Mouse (Mus musculus): Measurements from ENCODE around the gene Ankrd13d. TPM values are rescaled to one million over a fixed set of nuclear protein-coding genes. Genes with fewer than 3 reads are reported as not detected.

Gene Ankrd13d
- polyA plus RNA-seq, 1 experiment = 16.1 TPM

DNA sequence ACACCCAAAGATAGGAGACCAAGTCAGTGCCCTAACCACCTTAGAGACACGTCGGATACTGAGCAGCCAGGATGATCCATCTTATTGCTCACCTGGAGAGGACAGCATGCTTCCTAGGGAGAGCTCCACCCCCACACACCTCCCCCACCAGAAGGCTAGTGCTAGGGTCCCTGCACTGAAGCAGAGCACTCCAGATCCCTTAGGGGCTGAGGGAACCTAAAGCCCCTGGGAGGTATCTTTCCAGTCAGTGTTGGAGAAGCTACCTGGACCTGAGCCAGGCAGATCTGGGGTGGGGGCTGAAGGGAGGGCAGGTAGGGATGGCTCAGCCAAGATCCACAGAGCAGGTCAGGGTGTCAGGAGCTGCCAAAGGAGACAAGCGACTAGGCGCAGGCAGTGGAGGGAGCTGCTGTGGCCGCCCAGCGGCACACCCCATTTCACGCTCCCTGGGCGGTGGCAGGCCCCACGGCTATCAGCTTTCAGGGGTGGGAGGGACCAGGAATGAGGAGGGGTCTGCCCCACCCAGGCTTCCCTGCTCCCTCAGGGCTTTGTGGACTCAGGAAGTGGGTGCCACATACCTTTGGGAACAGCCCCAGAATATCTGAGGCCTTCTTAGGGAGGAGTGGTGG lies 53.4 kb downstream of the Ankrd13d start:
- Histone ChIP-seq H3K4me1 (ENCODE audit: control insufficient read depth, insufficient read depth, insufficient read length) (peaks cover 50% of the 10 kb centered on the region), H3K27ac (ENCODE audit: insufficient read depth, low read length) (peak overlapping the region; percentile 86), H3K27me3 (ENCODE audit: control insufficient read depth, insufficient read depth, low read length) (no peaks in the 10 kb centered on the region), H3K4me3 (ENCODE audit: extremely low read depth, insufficient read depth, insufficient read length) (no peak overlapping the region), H3K36me3 (ENCODE audit: control insufficient read depth, insufficient read depth, low read length) (no peaks in the 10 kb centered on the region)
- DNase-seq (ENCODE audit: low read depth in 1 of 2, low spot score in 2 of 2) = no peak
- 60% methylated on average over 9 of the region's 9 CpGs for WGBS
- no peak for TF ChIP-seq POLR2A (IDR thresholded peaks at IDR 0.05; ENCODE audit: low read depth, low read length)
- no peak for TF ChIP-seq CTCF (IDR thresholded peaks at IDR 0.05; ENCODE audit: extremely low read depth, insufficient read depth, insufficient read length, insufficient replicate concordance)

DNA sequence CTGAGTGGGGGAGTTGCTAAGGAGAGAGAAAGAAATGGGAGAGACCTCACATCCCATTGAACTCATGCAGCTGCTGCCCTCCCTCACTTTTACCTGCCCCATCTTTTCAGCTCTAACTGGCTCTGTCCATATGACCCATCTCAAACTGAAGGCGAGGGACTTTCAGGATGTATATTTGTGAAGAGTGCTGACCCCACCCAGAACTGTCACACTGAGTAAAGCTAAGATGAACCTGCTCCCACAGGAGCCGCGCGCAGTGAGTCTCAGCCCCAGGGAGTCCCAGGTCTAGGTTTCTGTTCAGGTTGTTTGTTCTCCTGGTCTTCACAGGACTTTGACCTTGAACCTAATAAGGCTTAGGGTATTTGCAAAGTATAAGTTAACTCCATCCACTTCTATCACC lies 54.0 kb downstream of the Ankrd13d start:
- no peak for TF ChIP-seq POLR2A (IDR thresholded peaks at IDR 0.05; ENCODE audit: low read depth, low read length)
- no peak for TF ChIP-seq CTCF (IDR thresholded peaks at IDR 0.05; ENCODE audit: extremely low read depth, insufficient read depth, insufficient read length, insufficient replicate concordance)
- Histone ChIP-seq H3K4me3 (ENCODE audit: extremely low read depth, insufficient read depth, insufficient read length) (no peak overlapping the region), H3K27ac (ENCODE audit: insufficient read depth, low read length) (no peak overlapping the region), H3K4me1 (ENCODE audit: control insufficient read depth, insufficient read depth, insufficient read length) (peaks cover 50% of the 10 kb centered on the region), H3K27me3 (ENCODE audit: control insufficient read depth, insufficient read depth, low read length) (no peaks in the 10 kb centered on the region), H3K36me3 (ENCODE audit: control insufficient read depth, insufficient read depth, low read length) (no peaks in the 10 kb centered on the region)
- WGBS = 81% methylated on average over 4 of the region's 4 CpGs
- no peak for DNase-seq (ENCODE audit: low read depth in 1 of 2, low spot score in 2 of 2)

DNA sequence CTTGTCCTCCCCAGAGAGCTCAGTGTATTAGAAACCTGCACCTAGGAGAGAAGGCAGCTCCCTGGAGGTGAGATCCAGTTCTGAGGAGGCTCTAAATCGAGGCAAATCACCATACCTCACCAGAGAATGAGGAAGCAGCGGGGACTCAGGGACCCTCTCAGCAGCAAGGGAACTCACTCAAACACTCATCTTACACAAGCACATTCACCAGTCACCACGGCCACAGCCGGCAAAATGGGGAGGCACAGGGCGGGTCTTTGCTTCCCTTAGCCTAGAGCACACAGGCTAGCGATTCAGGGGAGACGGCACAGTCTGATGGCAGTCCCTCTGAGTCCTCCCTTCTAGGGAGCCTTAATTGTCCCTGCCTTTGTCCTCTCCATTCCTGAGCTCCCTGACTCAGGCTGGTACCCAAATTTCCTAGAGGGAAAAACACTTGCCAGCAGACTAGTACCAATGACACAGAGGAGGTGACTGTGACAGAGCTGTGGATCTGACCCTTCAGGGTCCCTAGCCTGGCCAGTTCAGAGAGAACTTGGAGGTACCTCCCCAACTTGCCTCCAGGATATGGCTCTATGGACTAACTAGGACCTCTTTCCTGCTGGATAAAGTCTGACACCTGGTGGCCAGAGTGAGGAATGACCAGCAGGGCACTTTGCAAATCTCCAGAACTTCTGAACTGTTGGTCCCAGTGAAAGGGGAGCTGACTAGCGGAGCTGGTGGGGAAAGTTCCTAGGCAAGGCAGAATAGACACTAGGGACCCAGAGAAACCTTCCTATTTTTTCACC lies 54.9 kb downstream of the Ankrd13d start:
- H3K27ac ChIP-seq (ENCODE audit: insufficient read depth, low read length) = peak overlapping the region; percentile 36
- TF ChIP-seq CTCF (IDR thresholded peaks at IDR 0.05; ENCODE audit: extremely low read depth, insufficient read depth, insufficient read length, insufficient replicate concordance) (peak; percentile 83; the same call in 1 of the 2 replicates), POLR2A (IDR thresholded peaks at IDR 0.05; ENCODE audit: low read depth, low read length) (no peak)
- peaks cover 48% of the 10 kb centered on the region for H3K4me1 ChIP-seq (ENCODE audit: control insufficient read depth, insufficient read depth, insufficient read length)
- DNase-seq (ENCODE audit: low read depth in 1 of 2, low spot score in 2 of 2) = peak; percentile 63 to 75
- no peak overlapping the region for H3K4me3 ChIP-seq (ENCODE audit: extremely low read depth, insufficient read depth, insufficient read length)
- H3K27me3 ChIP-seq (ENCODE audit: control insufficient read depth, insufficient read depth, low read length) = no peaks in the 10 kb centered on the region
- WGBS = 9% methylated on average over 8 of the region's 8 CpGs
- 0 out of 2 replicates have a peak, but pooled peaks cover 1% of the 10 kb centered on the region for H3K36me3 ChIP-seq (ENCODE audit: control insufficient read depth, insufficient read depth, low read length)

DNA sequence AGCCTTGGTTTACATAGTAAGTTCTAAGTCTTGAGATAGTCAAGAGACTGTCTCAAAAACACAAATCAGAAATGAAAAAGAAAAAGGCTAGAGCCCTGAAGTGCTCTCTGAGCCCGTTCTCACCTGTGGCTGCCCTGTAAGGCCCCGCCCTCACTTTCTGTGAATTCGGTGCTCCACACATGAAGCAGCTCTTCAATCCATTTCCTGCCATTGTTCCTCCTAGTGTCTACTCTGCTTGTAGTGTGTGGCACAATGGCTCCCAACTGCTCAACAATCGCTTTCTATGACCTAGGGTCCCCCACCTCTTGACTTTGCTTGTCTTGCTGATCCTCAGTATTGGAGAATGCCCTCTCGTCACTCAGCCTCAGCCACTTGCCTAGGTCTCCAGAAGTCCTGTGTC lies 55.5 kb downstream of the Ankrd13d start:
- Histone ChIP-seq H3K27me3 (ENCODE audit: control insufficient read depth, insufficient read depth, low read length) (no peaks in the 10 kb centered on the region), H3K27ac (ENCODE audit: insufficient read depth, low read length) (peak overlapping the region; percentile 36; the same call in 1 of the 2 replicates), H3K36me3 (ENCODE audit: control insufficient read depth, insufficient read depth, low read length) (peaks cover 4% of the 10 kb centered on the region), H3K4me1 (ENCODE audit: control insufficient read depth, insufficient read depth, insufficient read length) (peaks cover 43% of the 10 kb centered on the region), H3K4me3 (ENCODE audit: extremely low read depth, insufficient read depth, insufficient read length) (no peak overlapping the region)
- 24% methylated on average over 5 of the region's 5 CpGs for WGBS
- DNase-seq (ENCODE audit: low read depth in 1 of 2, low spot score in 2 of 2) = no peak
- TF ChIP-seq CTCF (IDR thresholded peaks at IDR 0.05; ENCODE audit: extremely low read depth, insufficient read depth, insufficient read length, insufficient replicate concordance) = no peak

DNA sequence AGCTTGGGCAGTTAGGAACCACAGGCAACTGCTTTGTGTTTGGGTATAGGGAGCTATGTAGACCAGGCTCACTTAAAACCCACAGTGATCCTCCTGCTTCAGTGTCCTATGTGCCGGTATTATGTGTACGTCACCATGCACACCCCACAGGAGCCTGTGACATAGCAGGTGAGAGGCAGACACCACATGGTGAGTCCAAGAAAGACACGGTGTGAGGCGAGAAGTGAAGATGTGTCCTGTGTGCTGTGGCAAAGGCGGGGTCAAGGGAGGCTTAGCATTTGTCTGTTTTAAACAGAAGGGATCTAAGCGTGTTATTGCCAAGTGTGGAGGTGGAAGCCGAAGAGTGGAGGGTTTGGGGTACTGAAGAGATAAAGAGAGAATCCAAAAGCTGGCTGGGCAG lies 56.2 kb downstream of the Ankrd13d start:
- Histone ChIP-seq H3K4me3 (ENCODE audit: extremely low read depth, insufficient read depth, insufficient read length) (no peak overlapping the region), H3K27ac (ENCODE audit: insufficient read depth, low read length) (peak overlapping the region; percentile 0; the same call in 1 of the 2 replicates), H3K27me3 (ENCODE audit: control insufficient read depth, insufficient read depth, low read length) (no peaks in the 10 kb centered on the region), H3K4me1 (ENCODE audit: control insufficient read depth, insufficient read depth, insufficient read length) (peaks cover 47% of the 10 kb centered on the region), H3K36me3 (ENCODE audit: control insufficient read depth, insufficient read depth, low read length) (peaks cover 6% of the 10 kb centered on the region)
- WGBS = 28% methylated on average over 7 of the region's 7 CpGs
- DNase-seq (ENCODE audit: low read depth in 1 of 2, low spot score in 2 of 2) = no peak
- TF ChIP-seq POLR2A (IDR thresholded peaks at IDR 0.05; ENCODE audit: low read depth, low read length) (no peak), CTCF (IDR thresholded peaks at IDR 0.05; ENCODE audit: extremely low read depth, insufficient read depth, insufficient read length, insufficient replicate concordance) (no peak)

DNA sequence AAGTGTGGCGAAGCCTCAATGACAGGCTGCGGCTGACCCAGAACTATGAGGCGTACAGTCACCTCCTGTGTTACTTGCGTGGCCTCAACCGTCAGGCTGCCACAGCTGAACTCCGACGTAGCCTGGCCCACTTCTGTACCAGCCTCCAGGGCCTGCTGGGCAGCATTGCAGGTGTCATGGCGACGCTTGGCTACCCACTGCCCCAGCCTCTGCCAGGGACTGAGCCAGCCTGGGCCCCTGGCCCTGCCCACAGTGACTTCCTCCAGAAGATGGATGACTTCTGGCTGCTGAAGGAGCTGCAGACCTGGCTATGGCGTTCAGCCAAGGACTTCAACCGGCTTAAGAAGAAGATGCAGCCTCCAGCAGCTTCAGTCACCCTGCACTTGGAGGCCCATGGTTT lies 60.8 kb downstream of the Ankrd13d start:
- DNase-seq (ENCODE audit: low read depth in 1 of 2, low spot score in 2 of 2) = peak in 1 of 2 experiments; percentile 34
- H3K27me3 ChIP-seq (ENCODE audit: control insufficient read depth, insufficient read depth, low read length) = no peaks in the 10 kb centered on the region
- TF ChIP-seq CTCF (IDR thresholded peaks at IDR 0.05; ENCODE audit: extremely low read depth, insufficient read depth, insufficient read length, insufficient replicate concordance) = no peak
- no peak for TF ChIP-seq POLR2A (IDR thresholded peaks at IDR 0.05; ENCODE audit: low read depth, low read length)
- no peak overlapping the region for H3K4me3 ChIP-seq (ENCODE audit: extremely low read depth, insufficient read depth, insufficient read length)
- peaks cover 53% of the 10 kb centered on the region for H3K4me1 ChIP-seq (ENCODE audit: control insufficient read depth, insufficient read depth, insufficient read length)
- WGBS = 18% methylated on average over 11 of the region's 11 CpGs
- peaks cover 6% of the 10 kb centered on the region for H3K36me3 ChIP-seq (ENCODE audit: control insufficient read depth, insufficient read depth, low read length)
- peak overlapping the region; percentile 84 for H3K27ac ChIP-seq (ENCODE audit: insufficient read depth, low read length)
